Mouse (Mus musculus) limb, embryonic 14.5 days (tissue): ENCODE data around the gene Recql. TPM values are rescaled to one million over a fixed set of nuclear protein-coding genes. Genes with fewer than 3 reads are reported as not detected.

Experiments used
- ATAC-seq: fragments of 200-750 bp; cut with Nextera tagmentation; 2 replicates; pipeline ENCODE4 v1.8.0; 2017; ENCODE audit warnings: low read depth, moderate number of reproducible peaks, moderate TSS enrichment; ENCODE audit not compliant: low FRiP score
- DNase-seq: peaks from one replicate; pipeline ENCODE4 v3.0.0-alpha.2; 2015; ENCODE audit warnings: low spot score
- H3K27ac ChIP-seq: fragments of 300-500 bp; sonication (generic); replicated peaks from 2 replicates; pipeline ENCODE4 v1.5.1; 2014; ENCODE audit warnings: low read depth, mild to moderate bottlenecking, low read length, moderate library complexity, mixed read lengths
- H3K27me3 ChIP-seq: fragments of 300-500 bp; sonication (generic); 2 replicates; pipeline ENCODE4 v1.6.1; 2014; ENCODE audit warnings: low read length, mixed read lengths; ENCODE audit not compliant: control insufficient read depth, insufficient read depth
- H3K36me3 ChIP-seq: fragments of 300-500 bp; sonication (generic); 2 replicates; pipeline ENCODE4 v1.6.1; 2014; ENCODE audit warnings: mild to moderate bottlenecking, low read length, moderate library complexity, mixed read lengths; ENCODE audit not compliant: control insufficient read depth, insufficient read depth
- H3K4me1 ChIP-seq: fragments of 300-500 bp; sonication (generic); 2 replicates; pipeline ENCODE4 v1.6.1; 2014; ENCODE audit warnings: antibody characterized with exemption, low read length, mixed read lengths; ENCODE audit not compliant: control insufficient read depth, insufficient read depth
- H3K4me2 ChIP-seq: fragments of 300-500 bp; sonication (generic); replicated peaks from 2 replicates; pipeline ENCODE4 v1.6.1; 2014; ENCODE audit warnings: low read depth, mild to moderate bottlenecking, low read length, moderate library complexity; ENCODE audit not compliant: severe bottlenecking
- H3K4me3 ChIP-seq: fragments of 300-500 bp; sonication (generic); replicated peaks from 2 replicates; pipeline ENCODE4 v1.5.1; 2014; ENCODE audit warnings: low read length
- H3K9ac ChIP-seq: fragments of 300-500 bp; sonication (generic); 2 replicates; pipeline ENCODE4 v1.6.1; 2014; ENCODE audit warnings: mild to moderate bottlenecking, low read depth, low read length, moderate library complexity; ENCODE audit not compliant: severe bottlenecking
- H3K9me3 ChIP-seq: fragments of 300-500 bp; sonication (generic); 2 replicates; pipeline ENCODE4 v1.6.1; 2016; ENCODE audit warnings: low read length; ENCODE audit not compliant: control insufficient read depth
- POLR2A ChIP-seq: fragments of 200-500 bp; IDR thresholded peaks from 2 replicates; pipeline ENCODE4 v1.8.0; 2012; ENCODE audit warnings: inconsistent platforms, mild to moderate bottlenecking, moderate library complexity, borderline replicate concordance; ENCODE audit not compliant: insufficient read depth, insufficient read length; ENCODE audit errors: extremely low read depth
- polyA plus RNA-seq, 2 experiments: library from polyadenylated mRNA; depleted of rRNA in 1 of 2; stranded (reverse) in 1 of 2; unstranded in 1 of 2; fragments of >200 nt; fragmentation: Nextera tagmentation in 1 of 2; extraction: Ambion mirVana in 1 of 2; gene quantifications; 2 replicates each; pipeline versions ENCODE4 v1.2.1 to v1.2.3; 2012 to 2014

Recql gene
- polyA plus RNA-seq, 2 experiments = 23.9 to 26.7 TPM

- H3K27me3 ChIP-seq = no peaks in the 10 kb centered on the region
- no peak overlapping the region for H3K9ac ChIP-seq
- no peak for ATAC-seq
- no peak overlapping the region for H3K4me3 ChIP-seq
- H3K4me1 ChIP-seq = no peaks in the 10 kb centered on the region
- H3K27ac ChIP-seq = no peak overlapping the region
- no peaks in the 10 kb centered on the region for H3K36me3 ChIP-seq
- H3K4me2 ChIP-seq = no peak overlapping the region
- DNase-seq = no peak
- peaks cover 7% of the 10 kb centered on the region for H3K9me3 ChIP-seq
- TF ChIP-seq POLR2A = no peak
These were observed 81.8 kb downstream of the Recql start for GRCm38 (mm10) chr6:142305076-142305475.

Other genes starting within 250 kb of the Recql start
- not detected in 2 replicates for gene Slco1a6, start 178.6 kb downstream of the Recql start, polyA plus RNA-seq (2012; rRNA removed)
- gene Slco1a6, start 178.6 kb downstream of the Recql start, polyA plus RNA-seq (2014; fragmentation: Nextera tagmentation; extraction: Ambion mirVana) = not detected in 2 replicates
- gene Iapp, start 88.7 kb downstream of the Recql start, polyA plus RNA-seq (2012; rRNA removed) = not detected in 2 replicates
- gene Iapp, start 88.7 kb downstream of the Recql start, polyA plus RNA-seq (2014; fragmentation: Nextera tagmentation; extraction: Ambion mirVana) = not detected in 2 replicates
- 0.05 and 0.06 TPM in 2 replicates for gene Slco1a5, start 64.1 kb downstream of the Recql start, polyA plus RNA-seq (2012; rRNA removed)
- 0.21 TPM in 1 of 2 replicates, not detected in the other for gene Slco1a5, start 64.1 kb downstream of the Recql start, polyA plus RNA-seq (2014; fragmentation: Nextera tagmentation; extraction: Ambion mirVana)
- gene Pyroxd1, start 41.4 kb downstream of the Recql start, polyA plus RNA-seq (2012; rRNA removed) = 8.0 and 9.7 TPM in 2 replicates
- gene Pyroxd1, start 41.4 kb downstream of the Recql start, polyA plus RNA-seq (2014; fragmentation: Nextera tagmentation; extraction: Ambion mirVana) = 15.1 and 15.7 TPM in 2 replicates
- 39.3 and 41.0 TPM in 2 replicates for gene Golt1b, start 134 bp upstream of the Recql start, polyA plus RNA-seq (2012; rRNA removed)
- gene Golt1b, start 134 bp upstream of the Recql start, polyA plus RNA-seq (2014; fragmentation: Nextera tagmentation; extraction: Ambion mirVana) = 136 and 142 TPM in 2 replicates
- gene Spx, start 26.4 kb upstream of the Recql start, polyA plus RNA-seq (2012; rRNA removed) = 8.0 and 8.4 TPM in 2 replicates
- gene Spx, start 26.4 kb upstream of the Recql start, polyA plus RNA-seq (2014; fragmentation: Nextera tagmentation; extraction: Ambion mirVana) = 0.59 and 1.6 TPM in 2 replicates
- gene Gys2, start 86.0 kb upstream of the Recql start, polyA plus RNA-seq (2012; rRNA removed) = 0.03 TPM in 1 of 2 replicates, not detected in the other
- gene Gys2, start 86.0 kb upstream of the Recql start, polyA plus RNA-seq (2014; fragmentation: Nextera tagmentation; extraction: Ambion mirVana) = not detected in 2 replicates
- 178 TPM in 2 replicates for gene Ldhb, start 120.9 kb upstream of the Recql start, polyA plus RNA-seq (2012; rRNA removed)
- 229 and 266 TPM in 2 replicates for gene Ldhb, start 120.9 kb upstream of the Recql start, polyA plus RNA-seq (2014; fragmentation: Nextera tagmentation; extraction: Ambion mirVana)
- gene Kcnj8, start 184.5 kb upstream of the Recql start, polyA plus RNA-seq (2012; rRNA removed) = 9.7 and 10.0 TPM in 2 replicates
- gene Kcnj8, start 184.5 kb upstream of the Recql start, polyA plus RNA-seq (2014; fragmentation: Nextera tagmentation; extraction: Ambion mirVana) = 8.2 and 11.3 TPM in 2 replicates